ENCODE assay signal across 30 mouse cellular contexts in the genomic region with DNA sequence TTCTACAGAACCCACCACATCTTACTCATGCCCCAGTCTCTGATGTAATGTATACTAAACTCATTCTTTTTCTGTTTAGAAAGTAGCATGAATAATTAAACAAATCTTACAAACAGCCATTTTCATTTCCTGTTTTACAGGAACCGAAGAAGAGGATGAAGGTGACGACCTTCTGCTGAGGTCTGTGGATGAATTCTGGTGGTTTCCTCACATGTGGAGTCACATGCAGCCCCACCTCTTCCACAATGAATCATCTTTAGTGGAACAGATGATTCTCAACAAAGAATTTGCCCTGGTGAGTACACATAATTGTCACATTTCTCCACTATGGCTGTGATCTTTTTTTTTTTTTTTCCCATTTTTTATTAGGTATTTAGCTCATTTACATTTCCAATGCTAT.
"Had no signal": no experiment of that assay in that cellular context is flagged by ENCODE, and none has a peak within 500 bp of the region (broad histone marks: within the 10 kb centered on the region; RNA-seq: fewer than 3 reads in every experiment).

No protein-coding gene starts in this region.

- H3K4me2 ChIP-seq: limb, embryonic 12.5 days; limb, embryonic 13.5 days; limb, embryonic 15.5 days; liver, embryonic 11.5 days; liver, embryonic 12.5 days; liver, embryonic 13.5 days; liver, embryonic 15.5 days; lung, embryonic 14.5 days; lung, embryonic 15.5 days; midbrain, embryonic 11.5 days; midbrain, embryonic 12.5 days; midbrain, embryonic 13.5 days; midbrain, embryonic 15.5 days had no signal

- DNase-seq: left cerebral cortex, postnatal 4 days; liver; liver, embryonic 13.5 days; liver, postnatal 0 days; lung, adult 18-20 months; lung, adult 2 months; lung, embryonic 14.5 days; lung, postnatal 10 days; lung, postnatal 14 days; lung, postnatal 36 days; lung, postnatal 4 days; midbrain, embryonic 14.5 days had no signal

- H3K27me3 ChIP-seq: limb, embryonic 12.5 days; limb, embryonic 13.5 days; limb, embryonic 15.5 days; liver, embryonic 12.5 days; liver, embryonic 13.5 days; liver, embryonic 15.5 days; lung, embryonic 15.5 days; megakaryocyte, embryonic 14.5 days; midbrain, embryonic 12.5 days; midbrain, embryonic 13.5 days; midbrain, embryonic 15.5 days had no signal

- H3K4me1 ChIP-seq: limb, embryonic 10.5 days; limb, embryonic 12.5 days; limb, embryonic 13.5 days; limb, embryonic 15.5 days; liver, embryonic 12.5 days; liver, embryonic 13.5 days; liver, embryonic 15.5 days; lung, embryonic 15.5 days; megakaryocyte, embryonic 14.5 days; midbrain, embryonic 10.5 days; midbrain, embryonic 12.5 days; midbrain, embryonic 13.5 days; midbrain, embryonic 15.5 days had no signal

- H3K4me3 ChIP-seq: limb, embryonic 10.5 days; limb, embryonic 12.5 days; limb, embryonic 13.5 days; limb, embryonic 15.5 days; liver, embryonic 12.5 days; liver, embryonic 13.5 days; liver, embryonic 15.5 days; lung, embryonic 15.5 days; megakaryocyte, embryonic 14.5 days; midbrain, embryonic 10.5 days; midbrain, embryonic 12.5 days; midbrain, embryonic 13.5 days; midbrain, embryonic 15.5 days had no signal

- H3K9ac ChIP-seq: limb, embryonic 12.5 days; limb, embryonic 13.5 days; limb, embryonic 15.5 days; liver, embryonic 12.5 days; liver, embryonic 13.5 days; liver, embryonic 14.5 days; liver, embryonic 15.5 days; liver, postnatal 0 days; lung, embryonic 14.5 days; lung, embryonic 15.5 days; midbrain, embryonic 12.5 days; midbrain, embryonic 13.5 days; midbrain, embryonic 15.5 days had no signal

- H3K9me3 ChIP-seq: limb, embryonic 10.5 days; limb, embryonic 12.5 days; limb, embryonic 13.5 days; limb, embryonic 15.5 days; liver, embryonic 12.5 days; liver, embryonic 13.5 days; liver, embryonic 15.5 days; lung, embryonic 15.5 days; megakaryocyte, embryonic 14.5 days; midbrain, embryonic 10.5 days; midbrain, embryonic 12.5 days; midbrain, embryonic 13.5 days; midbrain, embryonic 15.5 days had no signal

- H3K27ac ChIP-seq: limb, embryonic 10.5 days; limb, embryonic 12.5 days; limb, embryonic 13.5 days; limb, embryonic 15.5 days; liver, embryonic 12.5 days; liver, embryonic 13.5 days; liver, embryonic 14.5 days; liver, embryonic 15.5 days; lung, embryonic 15.5 days; macrophage; midbrain, embryonic 10.5 days; midbrain, embryonic 12.5 days; midbrain, embryonic 13.5 days; midbrain, embryonic 15.5 days had no signal

- H3K36me3 ChIP-seq: limb, embryonic 10.5 days; limb, embryonic 12.5 days; limb, embryonic 13.5 days; limb, embryonic 15.5 days; liver, embryonic 12.5 days; liver, embryonic 13.5 days; liver, embryonic 15.5 days; lung, embryonic 15.5 days; midbrain, embryonic 10.5 days; midbrain, embryonic 12.5 days; midbrain, embryonic 13.5 days; midbrain, embryonic 15.5 days had no signal

- ATAC-seq: liver, embryonic 12.5 days; liver, postnatal 0 days; lung, postnatal 0 days; midbrain, embryonic 13.5 days; midbrain, embryonic 15.5 days; midbrain, embryonic 16.5 days had no signal
